Mouse (Mus musculus) adrenal gland, postnatal 36 days (tissue): ENCODE measurements around the gene Tdp2. TPM values are rescaled to one million over a fixed set of nuclear protein-coding genes. Genes with fewer than 3 reads are reported as not detected.

Source experiments
- DNase-seq, 2 experiments: peaks; one replicate each; pipeline ENCODE4 v3.0.0; 2021; ENCODE audit warnings: mixed read lengths in 1 of 2
- long read RNA-seq, 2 experiments: library from polyadenylated mRNA; stranded (forward); transcript quantifications; one replicate each; pipeline ENCODE4 v2.0.0; 2021; ENCODE audit warnings: borderline sequencing depth in 2 of 2
- total RNA-seq, 2 experiments: library from RNA; stranded (reverse); gene quantifications; 2 replicates each; pipeline ENCODE4 v1.2.3; 2021

Gene Tdp2
- 10 to 100 TPM; 22.6 to 23.5 TPM for total RNA-seq
- long read RNA-seq, experiment 1, transcript Tdp2-201 (7 exons, 1,957 nt), result major isoform, 34 of 37 reads
- long read RNA-seq, experiment 1, partial matches to known transcripts, result 0 of 37 reads
- long read RNA-seq, experiment 1, other reads (novel, unspliced or antisense), result 2 of 37 reads
- long read RNA-seq, experiment 2, transcript Tdp2-201 (7 exons, 1,957 nt), result major isoform, 8 of 10 reads
- long read RNA-seq, experiment 2, partial matches to known transcripts, result 0 of 10 reads
- long read RNA-seq, experiment 2, other reads (novel, unspliced or antisense), result 0 of 10 reads

DNA sequence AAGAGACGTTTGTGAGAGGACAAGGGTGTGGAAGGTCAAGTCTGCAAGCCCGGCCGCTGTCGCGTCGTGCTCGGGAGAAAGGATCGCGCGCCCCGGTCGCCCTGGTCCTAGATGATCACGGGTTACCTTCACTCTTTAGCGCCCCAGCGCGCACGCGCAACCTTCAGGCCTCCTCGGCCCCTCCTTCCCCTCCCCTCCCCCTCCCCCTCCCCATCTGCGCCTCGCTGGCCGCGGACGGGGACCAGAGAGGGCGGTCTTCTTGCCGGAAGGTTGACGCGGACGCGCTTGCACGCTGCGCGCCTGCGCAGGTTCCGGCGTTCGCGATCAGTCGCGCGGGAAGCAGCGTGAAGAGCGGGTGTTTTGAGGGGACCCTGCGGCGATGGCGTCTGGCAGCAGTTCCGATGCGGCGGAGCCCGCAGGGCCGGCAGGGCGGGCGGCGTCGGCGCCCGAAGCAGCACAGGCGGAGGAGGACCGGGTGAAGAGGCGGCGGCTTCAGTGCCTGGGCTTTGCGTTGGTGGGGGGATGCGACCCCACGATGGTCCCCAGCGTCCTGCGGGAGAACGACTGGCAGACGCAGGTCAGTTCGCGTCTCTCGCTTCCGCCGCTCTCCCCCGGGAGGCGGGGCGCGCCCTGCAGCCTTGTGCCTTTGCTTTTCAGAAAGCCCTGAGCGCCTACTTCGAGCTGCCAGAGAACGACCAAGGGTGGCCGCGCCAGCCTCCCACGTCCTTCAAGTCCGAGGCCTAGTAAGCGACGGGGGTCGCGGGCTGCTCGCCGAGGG, at the start of gene Tdp2, which contains the start of gene Acot13:
Tdp2 (plus strand) TSS at position 327 of the 778 bp plus-strand sequence.
Acot13 (minus strand) TSS at position 188 of the 778 bp plus-strand sequence.
- DNase-seq, result peak; percentile 96 to 97

GRCm38 (mm10) chr13:24781916-24782315, 49.6 kb upstream of the Tdp2 start:
- DNase-seq, result peak; percentile 74 to 79

DNA sequence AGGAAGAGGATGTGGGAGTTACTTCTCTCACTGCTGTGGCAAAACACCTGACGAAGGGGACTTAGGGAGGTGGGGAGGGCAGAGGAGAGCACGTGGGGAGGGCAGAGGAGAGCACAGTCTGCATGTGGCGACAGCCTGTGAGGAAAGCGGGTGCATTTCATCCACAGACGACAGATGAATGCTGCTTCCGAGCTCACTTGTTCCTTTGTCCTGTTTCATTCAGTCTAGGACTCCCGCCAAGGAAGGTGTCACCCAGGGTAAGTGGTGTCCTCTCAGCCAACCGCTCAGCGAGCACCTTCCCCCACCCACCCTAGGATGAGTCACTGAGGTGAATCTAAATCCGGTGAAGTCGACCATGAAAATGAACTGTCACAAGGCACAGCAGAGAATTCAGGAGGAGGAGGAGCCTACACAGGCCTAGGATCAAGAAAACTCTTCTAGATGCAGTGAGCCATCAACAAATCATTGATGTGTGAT, 45.4 kb upstream of the Tdp2 start:
- peak; percentile 16 to 37 for DNase-seq

GRCm38 (mm10) chr13:24787477-24787876, 44.0 kb upstream of the Tdp2 start:
- DNase-seq, result no peak

DNA sequence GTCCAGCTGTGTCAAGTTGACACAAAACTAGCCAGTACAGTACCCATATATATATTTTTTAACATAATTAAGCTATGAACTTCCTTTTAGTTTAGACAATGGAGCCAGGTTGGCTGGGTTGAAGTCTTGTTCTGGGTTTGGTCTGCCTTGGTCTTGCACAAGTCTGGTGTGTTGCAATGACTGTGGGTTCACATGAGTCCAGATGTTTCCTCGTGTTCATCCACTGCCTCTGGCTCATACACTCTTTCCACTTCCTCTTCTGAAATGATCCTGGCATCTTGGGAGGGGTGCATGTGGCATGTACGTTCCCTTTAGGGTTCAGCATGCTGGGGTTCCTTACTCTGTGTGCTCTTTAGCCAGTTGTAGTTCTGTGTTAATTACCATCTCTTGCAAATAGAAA, 40.1 kb upstream of the Tdp2 start:
- peak; percentile 43 to 57 for DNase-seq

GRCm38 (mm10) chr13:24792411-24793045, 39.0 kb upstream of the Tdp2 start:
- DNase-seq, result peak; percentile 32 to 57

DNA sequence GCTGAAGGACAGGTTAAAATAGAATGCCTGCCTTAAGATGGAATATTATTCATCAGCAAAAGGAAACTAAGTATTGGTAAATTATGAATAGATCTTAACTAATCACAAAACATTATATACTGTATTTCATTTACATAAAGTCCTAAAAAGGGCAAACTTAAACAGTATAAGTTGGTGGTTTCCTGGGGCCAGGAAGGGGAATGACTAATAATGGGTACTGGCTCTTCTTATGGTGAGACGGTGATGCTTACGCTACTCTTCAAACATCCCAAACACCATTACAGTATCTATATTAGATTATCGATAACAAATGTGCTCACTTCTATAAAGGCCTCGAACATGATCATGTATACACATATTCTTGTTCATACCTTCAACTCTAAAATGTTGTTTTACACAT, 32.8 kb upstream of the Tdp2 start:
- DNase-seq, result no peak

- no peak for DNase-seq
These were observed 32.1 kb upstream of the Tdp2 start for GRCm38 (mm10) chr13:24799378-24799777.

- peak; percentile 82 to 85 for DNase-seq
These were observed 31.4 kb upstream of the Tdp2 start for GRCm38 (mm10) chr13:24799925-24800673.

GRCm38 (mm10) chr13:24800674-24801307, 30.7 kb upstream of the Tdp2 start:
- DNase-seq, result peak; percentile 98

DNA sequence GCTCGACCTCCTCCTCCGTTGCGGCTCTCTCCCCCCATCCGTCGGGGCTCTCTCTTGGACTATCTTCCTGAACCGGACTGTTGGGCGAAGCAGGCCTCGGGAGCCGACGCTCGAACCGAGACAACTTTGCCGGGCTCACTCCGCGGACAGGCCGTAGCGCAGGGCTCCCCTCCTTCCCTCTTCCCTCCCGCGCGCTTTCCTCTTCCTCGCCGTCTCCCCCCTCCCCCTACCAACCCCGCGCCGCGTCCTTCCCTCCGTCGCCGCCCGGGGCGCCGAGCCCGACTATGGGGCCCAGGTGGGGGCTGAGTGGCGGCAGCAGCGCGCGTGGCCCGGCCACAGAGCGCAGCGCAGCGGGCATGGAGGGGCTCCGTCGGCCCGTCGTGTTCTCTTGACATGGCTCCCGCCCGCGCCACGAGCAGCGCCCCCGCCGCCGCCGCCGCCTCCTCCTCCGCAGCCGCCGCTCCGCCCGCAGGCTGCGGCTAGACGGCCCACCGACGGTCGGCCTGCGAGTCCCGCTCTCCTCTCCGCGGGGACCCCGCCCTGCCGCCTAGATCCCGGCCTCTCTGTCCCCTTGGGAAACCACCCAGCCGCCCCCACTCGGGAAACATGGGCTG, 30.1 kb upstream of the Tdp2 start, which contains the start of gene BC005537:
BC005537 (plus strand) TSS at position 350 of the 614 bp plus-strand sequence.
- DNase-seq, result peak; percentile 51 to 67

- DNase-seq, result peak; percentile 44 to 50
These were observed 29.3 kb upstream of the Tdp2 start for GRCm38 (mm10) chr13:24802131-24802691.

GRCm38 (mm10) chr13:24803196-24803595, 28.3 kb upstream of the Tdp2 start:
- DNase-seq, result no peak

DNA sequence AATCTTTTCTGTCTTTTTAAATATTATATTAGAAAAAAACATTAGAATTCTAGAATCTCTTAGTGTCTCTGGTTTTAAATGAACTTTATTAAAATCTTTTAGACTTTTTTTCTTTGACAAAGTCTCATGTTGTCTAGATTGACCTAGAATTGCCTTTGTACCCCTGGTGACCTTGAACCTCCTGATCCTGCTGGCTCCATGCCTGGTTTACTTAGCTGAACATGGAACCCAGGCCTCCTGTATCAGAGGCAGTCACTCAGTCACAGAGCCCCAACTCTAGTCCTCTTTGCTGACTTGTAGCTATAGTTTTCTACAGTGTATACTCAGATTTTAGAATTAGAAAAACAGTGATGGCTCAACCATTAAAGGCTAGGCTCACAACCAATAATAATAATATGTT, 25.4 kb upstream of the Tdp2 start:
- DNase-seq, result peak; percentile 56 to 61

DNA sequence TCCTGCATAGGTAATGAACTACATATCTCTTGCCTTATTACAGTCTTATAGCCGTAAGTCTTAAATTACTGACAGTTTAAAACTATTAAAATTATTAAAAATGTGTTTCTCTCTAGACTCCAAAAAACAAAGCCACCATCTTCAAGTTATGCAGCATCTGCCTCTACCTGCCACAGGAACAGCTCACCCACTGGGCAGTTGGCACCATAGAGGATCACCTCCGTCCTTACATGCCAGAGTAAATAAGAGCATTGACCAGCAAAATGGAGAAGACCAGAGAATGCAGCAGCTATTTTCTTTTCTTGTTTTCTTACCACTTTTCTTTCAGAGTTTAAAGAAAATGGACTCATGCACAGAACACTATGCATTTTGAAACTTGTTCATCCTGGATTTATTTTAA, 19.0 kb upstream of the Tdp2 start:
- DNase-seq, result no peak

DNA sequence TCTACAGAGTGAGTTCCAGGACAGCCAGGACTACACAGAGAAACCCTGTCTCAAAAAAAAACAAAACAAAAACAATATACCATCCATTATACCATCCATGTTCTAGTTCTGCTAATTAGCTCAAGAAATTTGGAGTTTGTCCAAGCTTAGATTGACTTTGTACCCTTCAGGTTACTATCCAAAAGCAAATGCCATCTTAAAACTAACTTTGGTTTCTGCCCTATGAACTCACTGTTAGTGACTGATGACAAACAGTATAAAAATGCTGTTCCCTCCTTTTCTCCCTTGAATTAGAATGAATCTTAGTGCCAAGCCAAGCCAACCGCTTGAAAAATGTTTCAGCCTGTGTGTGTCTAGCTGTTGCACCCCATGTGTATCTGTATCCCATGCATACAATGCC, 16.9 kb upstream of the Tdp2 start:
- DNase-seq, result no peak

- DNase-seq, result peak in 1 of 2 experiments; percentile 7
These were observed 15.1 kb upstream of the Tdp2 start for GRCm38 (mm10) chr13:24816125-24817092.

DNA sequence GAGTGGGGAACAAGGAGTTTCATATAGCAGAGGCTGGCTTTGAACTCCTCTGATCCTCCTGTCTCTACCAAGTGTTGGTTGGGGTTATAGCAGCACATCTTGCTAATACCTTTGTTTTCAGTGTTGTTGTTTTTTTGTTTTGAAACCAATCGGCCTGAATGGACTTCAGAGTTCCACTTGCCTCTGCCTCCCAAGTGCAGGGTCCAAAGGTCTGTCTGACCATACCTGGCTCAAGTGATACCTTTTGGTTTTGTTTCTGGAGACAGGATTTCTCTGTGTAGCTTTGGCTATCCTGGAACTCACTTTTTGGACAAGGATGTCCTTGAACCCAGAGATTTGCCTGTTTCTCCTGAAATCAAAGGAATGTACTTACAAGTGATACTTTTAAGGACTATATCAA, 11.5 kb upstream of the Tdp2 start:
- no peak for DNase-seq

DNA sequence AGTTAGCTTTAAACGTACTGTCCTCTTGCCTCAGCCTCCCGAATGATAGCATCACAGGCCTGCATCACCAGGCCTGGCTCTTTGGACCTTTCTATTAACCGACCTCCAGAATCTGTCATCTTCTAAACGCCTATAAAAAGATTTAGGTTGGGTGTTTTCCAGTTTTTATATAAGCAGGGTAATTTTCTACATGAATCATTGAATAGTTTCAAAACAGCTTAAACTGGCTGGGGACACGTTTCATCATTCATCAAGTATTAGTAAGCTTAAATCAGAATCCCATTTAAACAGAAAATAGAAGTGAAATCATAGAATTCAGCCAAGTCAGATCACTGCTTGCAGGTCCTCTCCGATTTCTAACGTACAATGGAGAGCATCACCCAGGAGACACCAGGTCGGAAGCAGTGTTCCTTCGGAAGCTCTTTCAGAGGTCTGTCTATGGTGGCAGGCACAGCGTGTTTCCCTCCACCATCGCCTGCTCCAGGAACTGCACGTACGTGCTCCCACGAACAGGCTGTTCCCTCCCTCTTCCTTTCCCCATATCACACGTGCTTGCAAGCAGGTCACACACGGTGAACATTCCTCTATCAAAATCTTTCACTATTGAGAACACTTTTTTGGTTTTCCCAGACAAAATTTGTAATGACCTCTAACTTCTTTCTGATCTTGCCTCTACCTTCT, 8.7 kb upstream of the Tdp2 start:
- no peak for DNase-seq
